Mouse (Mus musculus): ENCODE measurements at regions not wholly inside any gene's neighbourhood (a gene's known extent, or its start where the extent isn't known, plus 50 kb on each side); places are given as distances from the start of the nearest gene placed in this dataset.
A peak's percentile ranks its signal among the peaks of the same experiment; 100 is the strongest.
"Not testable (repeated sequence)": the region's sequence is repeated elsewhere in the genome, so short reads cannot be mapped to it uniquely, and the experiment has no call there.

DNA sequence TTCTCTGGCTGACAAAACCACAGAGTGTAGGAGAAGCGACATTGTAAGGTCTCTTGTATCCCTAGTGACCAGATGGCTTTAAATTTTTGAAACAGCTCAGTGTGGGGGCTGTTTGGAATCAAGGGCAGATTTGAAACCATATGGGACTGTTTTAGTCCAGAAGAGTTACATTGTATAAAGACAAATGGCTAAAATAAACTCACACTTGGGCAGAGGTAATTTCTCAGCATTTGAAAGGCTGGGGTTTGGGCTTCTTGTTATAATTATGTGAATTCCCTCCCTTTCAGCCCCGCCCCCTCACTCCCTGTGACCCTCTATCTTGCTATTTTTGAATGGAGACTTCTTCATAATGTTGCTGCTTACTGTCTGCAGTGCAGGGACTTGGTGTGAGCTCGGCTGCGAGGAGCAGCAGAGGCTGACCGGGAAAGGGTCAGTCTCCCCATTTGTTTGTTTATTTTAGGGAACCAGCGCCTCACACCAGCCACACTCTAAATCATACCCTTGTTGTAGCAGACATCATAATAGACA lies 344.0 kb upstream of the Nova1 start:
- peak; percentile 2 for DNase-seq

DNA sequence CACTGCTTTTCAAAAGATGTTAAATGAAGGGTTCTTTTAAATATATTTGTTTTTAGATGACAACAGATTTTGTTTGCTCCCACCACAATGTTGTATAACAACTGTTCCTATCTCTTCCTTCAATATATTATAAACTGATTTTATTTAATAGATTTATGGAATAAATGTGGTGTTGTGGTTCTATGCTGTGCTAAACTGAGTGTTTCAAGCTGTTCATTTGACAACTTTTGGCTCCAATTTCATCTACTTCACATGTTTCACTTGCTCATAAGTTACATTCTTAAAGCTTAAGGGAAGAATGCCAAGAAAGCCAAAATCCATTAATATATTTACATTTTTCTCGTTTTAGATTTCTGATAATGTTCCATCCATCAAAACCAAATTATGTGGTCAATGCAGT lies 341.9 kb upstream of the Nova1 start:
- no peak for DNase-seq

DNA sequence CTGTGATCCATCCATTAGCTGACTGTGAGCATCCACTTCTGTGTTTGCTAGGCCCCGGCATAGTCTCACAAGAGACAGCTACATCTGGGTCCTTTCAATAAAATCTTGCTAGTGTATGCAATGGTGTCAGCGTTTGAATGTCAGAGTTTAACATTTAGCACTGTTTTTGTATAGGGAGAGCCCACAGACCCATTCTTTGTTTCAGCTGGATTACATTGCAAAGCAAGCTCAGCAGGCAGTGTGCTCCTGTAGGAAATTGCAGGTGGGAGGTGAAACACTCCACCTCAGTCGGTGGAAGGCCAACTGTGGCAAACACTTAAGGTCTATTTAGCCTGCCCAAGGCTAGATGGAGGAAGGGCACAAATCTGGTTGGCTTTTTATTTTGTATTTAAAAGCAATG lies 337.2 kb upstream of the Nova1 start:
- DNase-seq = not testable (repeated sequence)

DNA sequence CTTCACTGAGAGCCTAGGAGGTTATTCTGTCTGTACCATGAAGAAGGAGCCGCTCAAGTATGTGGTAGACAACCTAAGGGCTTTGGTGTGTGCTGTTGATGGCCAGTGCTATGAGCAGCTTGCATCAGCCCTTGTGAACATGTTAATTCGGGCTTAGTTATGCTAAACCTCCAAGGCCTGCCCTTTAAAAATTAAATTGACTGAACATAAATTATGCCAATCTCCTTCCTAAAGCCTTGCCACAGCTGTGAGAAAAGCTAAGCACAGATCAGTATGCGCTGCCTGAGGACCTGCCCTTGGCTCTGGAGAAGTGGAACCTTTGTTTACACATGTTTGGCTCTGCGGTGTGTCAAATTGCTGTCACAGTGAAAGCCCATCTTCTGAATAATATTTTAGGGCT lies 321.9 kb upstream of the Nova1 start:
- DNase-seq = no peak

DNA sequence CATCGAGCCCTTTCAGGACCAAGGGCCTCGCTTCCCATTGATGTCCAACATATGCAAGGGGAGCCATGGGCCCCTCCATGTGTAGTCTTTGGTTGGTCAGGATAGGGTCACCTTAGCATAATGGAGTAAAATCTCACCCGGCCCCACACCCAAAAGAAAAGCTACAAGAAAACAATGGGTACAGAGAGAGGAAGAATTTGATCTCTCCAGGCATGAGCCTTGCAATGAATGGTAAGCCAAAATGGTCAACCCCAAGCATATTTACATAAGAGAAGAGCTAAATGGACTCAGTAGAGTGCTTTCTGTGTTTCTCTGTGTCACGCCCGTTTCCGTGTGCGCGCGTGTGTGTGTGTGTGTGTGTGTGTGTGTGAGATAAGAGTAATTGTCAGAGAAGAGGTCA lies 311.1 kb upstream of the Nova1 start:
- DNase-seq = no peak

DNA sequence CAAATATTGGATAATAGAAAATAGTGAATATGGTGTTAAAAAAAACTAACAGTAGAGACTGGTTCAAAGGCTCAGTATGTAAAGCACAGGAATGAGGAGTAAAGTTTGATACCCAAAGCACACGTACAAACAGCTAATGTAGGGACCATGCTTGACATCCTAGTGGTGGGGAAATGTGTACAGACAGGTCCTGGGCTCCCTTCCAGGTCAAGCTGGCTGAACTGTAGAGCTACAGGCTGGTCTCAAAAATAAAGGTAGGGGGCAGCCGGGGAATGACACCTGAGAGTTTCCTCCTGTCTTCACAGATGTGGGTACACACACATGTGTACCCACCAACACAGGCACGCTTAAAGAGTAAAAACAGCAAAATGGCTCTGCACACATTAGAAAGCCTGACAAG lies 309.9 kb upstream of the Nova1 start:
- no peak for DNase-seq

DNA sequence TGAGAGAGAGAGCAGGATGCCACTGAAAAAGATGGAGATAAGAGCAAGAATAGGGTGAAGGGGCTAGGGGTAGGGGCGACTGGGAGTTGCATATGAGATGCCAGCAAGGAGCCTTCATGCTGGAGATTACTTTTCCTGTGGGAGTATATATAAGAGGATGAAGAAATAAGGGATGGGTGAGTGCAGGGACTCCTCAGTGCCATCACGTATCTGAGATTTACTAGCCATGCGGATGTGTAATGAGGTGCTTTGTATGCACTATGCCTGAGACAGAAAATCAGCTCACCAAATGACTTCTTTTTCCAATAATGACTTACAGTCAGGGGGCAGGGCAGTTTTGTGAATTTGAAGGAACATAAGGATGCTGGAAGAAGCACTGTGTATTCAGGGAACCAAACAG lies 302.7 kb upstream of the Nova1 start:
- no peak for DNase-seq

DNA sequence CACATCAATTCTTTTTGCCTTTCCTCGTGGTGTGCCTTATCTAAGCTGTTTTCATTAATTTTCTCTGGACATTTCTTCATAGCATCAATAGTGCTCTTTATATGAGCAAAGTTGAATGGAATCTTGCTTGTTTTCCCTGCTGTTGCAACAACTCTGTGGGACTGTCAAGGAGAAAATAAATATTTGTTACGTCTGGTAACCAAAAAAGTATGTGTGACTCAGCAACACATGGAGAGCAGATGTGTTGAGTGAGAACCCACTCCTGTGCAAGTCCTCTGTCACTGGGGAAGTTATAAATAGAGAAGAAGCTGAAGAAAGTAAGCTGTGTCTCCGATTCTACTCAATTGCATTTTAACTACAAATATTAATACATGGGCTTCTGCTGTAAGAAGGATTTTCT lies 298.8 kb upstream of the Nova1 start:
- no peak for DNase-seq

DNA sequence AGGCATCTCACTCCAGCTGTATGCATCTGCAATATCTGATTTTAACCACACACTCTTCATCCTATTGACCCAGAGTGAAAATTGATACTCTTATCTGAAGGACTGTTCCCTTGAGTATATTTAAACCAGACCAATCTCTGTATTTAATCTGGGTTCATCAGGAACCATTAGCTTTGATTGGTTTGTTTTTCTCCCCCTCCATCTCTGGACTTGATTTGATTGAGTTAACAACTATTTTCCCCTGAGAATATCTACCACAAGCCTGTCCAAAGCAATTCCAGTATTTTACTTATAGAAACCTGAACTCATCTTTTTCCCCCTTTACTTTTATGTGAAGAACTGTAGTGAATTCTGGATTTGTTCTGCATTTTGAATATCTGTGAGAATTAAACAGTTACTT lies 270.5 kb upstream of the Nova1 start:
- no peak for DNase-seq

DNA sequence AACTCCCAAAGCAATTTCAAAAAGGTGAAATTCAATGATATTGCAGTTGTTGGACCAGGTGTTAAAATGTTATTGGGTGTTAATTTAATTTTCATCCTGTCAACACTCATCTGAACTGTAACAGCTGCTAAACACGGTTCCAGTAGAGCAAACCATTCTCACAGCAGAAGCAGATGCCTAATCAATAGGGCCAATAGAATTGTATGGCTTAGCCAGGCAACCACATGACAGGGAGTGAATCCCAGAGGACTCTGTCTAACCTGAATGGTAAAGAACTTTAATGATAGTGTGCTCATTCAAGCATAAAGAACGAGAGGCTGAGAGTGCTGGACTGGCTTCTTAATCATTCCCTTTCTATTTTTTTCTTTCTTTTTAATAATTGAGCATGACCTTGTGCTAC lies 256.2 kb upstream of the Nova1 start:
- no peak for DNase-seq

DNA sequence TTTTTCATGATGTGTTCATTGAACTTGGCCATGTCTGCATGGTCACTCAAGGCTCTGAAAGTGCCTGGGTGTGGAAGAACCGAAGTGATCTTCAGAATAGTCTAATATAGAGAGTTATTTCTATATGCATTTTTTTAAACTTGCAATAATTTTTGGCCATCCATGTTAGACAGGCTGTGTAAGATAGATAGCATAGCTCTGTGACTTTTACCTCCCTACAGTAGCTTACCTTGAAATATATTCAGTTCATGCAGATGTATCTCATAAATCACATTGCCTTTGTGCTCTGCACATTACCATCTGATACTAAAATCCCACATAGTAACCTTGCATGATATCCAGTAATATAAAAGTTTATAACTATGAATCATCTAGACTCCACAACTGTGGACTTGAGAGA lies 233.7 kb upstream of the Nova1 start:
- DNase-seq = no peak

DNA sequence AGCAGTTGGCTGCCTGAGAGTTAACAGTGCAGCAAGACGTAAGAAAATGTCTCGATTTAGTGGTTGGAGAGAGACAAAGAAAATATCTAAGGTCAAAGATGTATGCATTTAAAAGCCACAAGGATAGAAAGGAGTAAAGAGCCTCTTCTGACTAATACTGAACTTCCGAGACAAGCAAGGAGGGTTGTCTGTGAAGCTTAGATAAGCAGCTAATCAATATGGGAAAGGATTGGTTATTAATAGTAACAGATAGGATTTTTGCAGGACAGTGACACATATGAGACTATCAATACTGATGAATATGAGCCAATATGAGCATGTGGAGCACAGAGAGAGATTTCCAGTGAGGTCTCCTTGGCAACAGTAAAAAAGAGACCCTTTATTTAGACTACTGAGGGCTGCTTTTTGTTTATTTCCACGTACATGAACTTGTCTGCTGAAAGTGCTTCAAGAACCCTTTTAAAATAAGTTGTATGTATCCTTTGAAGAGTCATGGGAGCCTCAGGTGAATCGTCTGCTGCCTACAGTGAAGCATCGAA lies 202.2 kb upstream of the Nova1 start:
- DNase-seq = no peak

DNA sequence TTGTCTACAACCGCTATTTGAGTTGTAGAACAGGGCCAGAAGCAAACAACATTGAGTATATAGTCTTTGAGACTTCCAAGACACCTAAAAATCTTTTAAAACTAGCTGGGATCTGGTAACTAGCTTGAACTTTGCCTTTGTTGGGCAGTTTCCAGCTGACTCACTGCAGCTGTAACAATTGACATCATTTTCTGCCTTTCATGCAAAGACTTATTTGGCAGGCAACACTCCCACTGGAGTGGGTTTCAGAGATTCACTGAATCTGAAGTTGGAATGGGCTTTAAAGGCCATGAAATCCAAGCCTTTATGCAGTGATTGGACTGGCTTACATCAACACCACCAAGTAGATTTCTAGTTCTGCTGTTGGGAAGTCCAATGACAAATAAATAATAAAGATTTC lies 173.6 kb upstream of the Nova1 start:
- no peak for DNase-seq

DNA sequence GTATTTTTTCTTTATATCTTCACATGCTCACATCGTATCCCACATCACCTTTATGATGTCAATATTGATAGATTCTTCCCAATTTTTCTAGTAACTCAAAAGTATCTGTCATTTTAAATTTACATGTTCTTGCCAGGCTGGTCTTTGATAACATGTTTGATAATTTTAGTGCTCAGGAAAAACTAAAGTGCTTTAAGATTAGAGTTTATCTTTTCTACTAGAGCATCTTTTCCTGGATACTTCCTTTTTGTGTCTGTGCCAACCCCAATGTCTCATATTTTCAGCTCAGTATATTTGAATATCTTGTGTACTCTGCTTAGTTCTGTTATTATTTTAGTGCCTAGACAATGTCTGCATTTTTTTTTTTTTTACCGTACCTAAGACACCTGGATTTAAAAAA lies 170.2 kb upstream of the Nova1 start:
- no peak for DNase-seq

DNA sequence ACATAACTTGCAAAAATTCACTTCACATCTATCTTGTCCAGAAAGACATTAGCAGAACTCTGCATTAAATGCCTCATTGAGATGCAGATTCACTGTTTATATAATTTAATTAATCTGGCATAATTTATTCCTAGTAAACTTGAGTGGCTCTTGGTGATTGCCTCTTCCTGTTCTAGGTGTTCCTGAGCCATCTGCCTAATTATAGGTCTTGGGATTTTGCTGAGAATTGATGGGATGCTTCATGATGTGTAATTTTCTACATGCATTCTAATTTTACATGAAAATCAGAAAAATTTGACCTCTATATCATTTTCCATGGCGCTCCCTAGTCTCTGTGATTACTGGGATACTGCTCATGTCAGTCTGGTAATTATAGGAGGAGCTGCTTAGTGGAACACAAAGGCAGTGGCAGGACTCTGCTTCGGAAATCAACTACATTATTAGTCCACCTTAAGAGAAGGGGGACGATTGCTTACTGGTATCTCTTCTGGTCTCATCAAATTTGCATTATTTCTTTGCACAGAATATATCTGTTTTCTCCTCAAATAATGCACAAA lies 131.6 kb upstream of the Nova1 start:
- DNase-seq = no peak

DNA sequence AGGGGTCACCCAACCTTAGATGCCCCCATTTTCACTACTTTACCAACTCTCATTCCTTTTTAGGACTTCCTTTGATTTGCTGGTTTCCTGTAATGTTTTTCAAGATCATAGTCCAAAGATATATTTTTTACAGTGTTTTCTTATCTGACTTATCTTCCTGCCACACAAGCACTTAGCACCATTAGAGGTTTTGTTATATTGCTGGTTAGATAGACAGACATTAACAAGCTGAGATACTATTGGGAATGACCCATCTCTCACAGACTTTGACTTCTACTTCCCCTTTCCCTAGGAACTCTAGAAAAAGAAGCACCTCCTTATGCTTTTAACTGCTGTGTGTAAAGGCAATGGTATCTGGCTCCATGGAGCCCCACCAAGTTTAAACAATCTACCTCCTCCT lies 127.0 kb upstream of the Nova1 start:
- no peak for DNase-seq

DNA sequence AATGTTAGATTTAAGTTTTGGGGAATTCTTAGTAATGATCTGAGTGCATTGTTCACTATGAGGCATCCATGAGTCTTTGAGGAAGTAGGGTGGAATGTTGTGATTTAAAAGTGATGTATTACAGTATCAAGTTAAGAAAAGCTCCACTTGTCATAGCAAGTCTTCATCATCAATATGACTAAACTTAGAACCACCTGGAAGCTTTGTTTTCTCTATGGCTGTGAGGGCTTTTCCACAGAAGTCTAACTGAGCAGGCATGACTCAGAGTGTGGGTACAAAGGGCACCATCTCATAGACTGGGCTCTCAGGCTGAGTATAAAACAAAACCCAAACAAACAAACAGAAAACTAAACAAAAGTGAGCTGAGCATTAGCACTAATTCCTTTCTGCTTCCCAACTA lies 112.4 kb upstream of the Nova1 start:
- no peak for DNase-seq

DNA sequence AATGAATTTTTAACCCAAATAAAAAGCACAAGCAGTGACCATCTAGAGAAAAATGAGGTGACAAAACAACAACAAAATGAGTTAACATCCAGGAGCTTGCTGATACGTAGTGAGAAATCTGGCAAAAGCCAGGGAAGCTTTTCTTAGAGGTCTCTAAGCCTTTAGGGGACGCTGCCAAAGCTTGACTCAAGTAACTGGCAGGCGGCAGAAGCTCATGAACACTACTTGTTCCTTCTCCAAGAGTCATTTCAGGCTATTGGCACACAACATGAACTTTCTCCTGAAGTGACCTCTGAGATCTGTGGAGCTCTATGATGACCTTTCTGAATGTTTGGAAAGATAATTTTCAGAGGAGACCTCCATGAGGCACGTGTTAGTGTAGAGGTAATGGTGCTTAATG lies 98.6 kb upstream of the Nova1 start:
- no peak for DNase-seq

DNA sequence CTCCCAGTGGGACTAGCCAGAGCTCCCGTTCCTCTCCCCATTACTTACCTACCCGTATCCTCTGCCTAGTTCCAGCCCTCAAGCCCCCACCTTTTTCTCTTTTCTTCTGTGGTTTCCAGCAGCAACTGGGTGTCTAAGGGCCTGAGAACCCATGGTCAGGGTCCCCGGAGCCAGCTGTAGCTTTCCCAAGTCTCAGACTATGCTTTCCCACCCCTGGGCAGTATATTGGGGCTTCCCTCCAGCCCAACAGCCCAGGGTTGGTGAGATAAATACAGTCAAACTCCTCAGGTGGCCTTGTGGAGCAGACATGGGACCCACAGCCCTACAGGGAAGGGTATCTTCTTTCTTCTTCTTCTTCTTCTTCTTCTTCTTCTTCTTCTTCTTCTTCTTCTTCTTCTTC lies 59.4 kb upstream of the Nova1 start:
- no peak for DNase-seq

DNA sequence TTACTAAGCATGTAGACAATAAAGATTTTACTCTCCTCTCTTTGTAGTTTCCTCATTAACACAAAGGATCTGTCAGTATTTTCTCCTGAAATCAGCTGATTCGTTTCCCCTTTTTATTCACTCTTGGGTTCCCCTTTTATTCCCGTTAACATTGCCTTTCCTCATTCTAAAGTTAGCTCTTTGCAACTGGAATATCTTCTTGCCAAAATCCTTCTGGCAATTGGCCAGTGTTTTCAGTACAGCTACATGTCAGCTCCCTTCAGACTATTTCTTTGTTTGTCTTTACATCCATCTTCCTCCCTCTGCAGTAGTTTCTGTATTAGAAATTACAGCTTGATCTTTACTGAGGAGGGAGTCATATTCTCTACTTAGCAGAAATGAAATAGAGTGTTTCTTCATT lies 51.4 kb upstream of the Nova1 start:
- DNase-seq = no peak
